Mouse (Mus musculus): ENCODE data around the gene Cd40.

Cd40 gene

GRCm38 (mm10) chr2:165102920-165103319, 47.5 kb downstream of the Cd40 start:
- no peak for DNase-seq (ENCODE audit: low spot score)

GRCm38 (mm10) chr2:165105513-165106079, 50.2 kb downstream of the Cd40 start:
- no peak for DNase-seq (ENCODE audit: low spot score)

- DNase-seq (ENCODE audit: low spot score), result no peak
These were observed 51.2 kb downstream of the Cd40 start for GRCm38 (mm10) chr2:165106585-165106984.

- peak; percentile 92 for DNase-seq (ENCODE audit: low spot score)
These were observed 56.7 kb downstream of the Cd40 start for GRCm38 (mm10) chr2:165112149-165112548.

- peak; percentile 85 for DNase-seq (ENCODE audit: low spot score)
These were observed 58.3 kb downstream of the Cd40 start for GRCm38 (mm10) chr2:165113733-165114132.

- DNase-seq (ENCODE audit: low spot score), result no peak
These were observed 65.3 kb downstream of the Cd40 start for GRCm38 (mm10) chr2:165120765-165121164.

GRCm38 (mm10) chr2:165121206-165121840, 65.9 kb downstream of the Cd40 start:
- no peak for DNase-seq (ENCODE audit: low spot score)

Measured in embryo, embryonic 10.5 days (tissue).